Mouse (Mus musculus): ENCODE data around the gene Ttll11. TPM values are rescaled to one million over a fixed set of nuclear protein-coding genes. Genes with fewer than 3 reads are reported as not detected.

The Ttll11 gene
- polyA plus RNA-seq, 1 experiment, result 1.4 TPM

DNA sequence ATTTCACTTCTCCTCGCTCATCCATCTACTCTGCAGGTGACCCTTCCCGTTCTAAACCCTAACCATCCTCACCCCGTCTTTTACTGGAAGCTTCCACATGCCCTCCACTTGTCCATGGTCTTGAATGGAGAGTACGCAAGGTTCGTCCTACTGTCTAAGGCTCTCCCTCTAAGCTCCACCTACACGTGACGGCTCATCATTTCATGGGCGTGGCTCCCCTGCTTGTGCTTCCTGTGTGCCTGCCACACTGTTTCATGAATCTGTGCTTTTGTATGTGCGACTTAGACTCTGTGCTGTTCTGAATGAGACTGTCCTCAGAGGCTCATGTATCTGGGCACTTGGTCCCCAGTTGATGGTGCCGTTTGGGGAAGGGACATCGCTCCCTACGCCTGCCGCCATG, 46.6 kb downstream of the Ttll11 start:
- TF ChIP-seq GATA1 (IDR thresholded peaks at IDR 0.05; ENCODE audit: low read length), result no peak

DNA sequence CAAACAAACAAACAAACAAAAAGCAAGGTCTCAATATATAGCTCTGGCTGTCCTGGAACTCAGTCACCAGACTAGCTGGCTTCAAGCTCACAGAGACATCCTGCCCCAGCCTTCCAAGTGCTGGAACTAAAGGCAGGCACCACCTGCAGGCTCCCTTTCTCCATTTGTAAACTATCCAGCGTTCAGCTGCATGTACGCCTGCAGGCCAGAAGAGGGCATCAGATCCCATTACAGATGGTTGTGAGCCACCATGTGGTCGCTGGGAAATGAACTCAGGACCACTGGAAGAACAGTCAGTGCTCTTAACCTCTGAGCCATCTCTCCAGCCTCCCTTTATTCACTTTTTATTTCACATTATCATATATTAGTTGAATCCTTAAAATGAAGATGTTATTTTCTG, 48.1 kb downstream of the Ttll11 start:
- no peak for TF ChIP-seq GATA1 (IDR thresholded peaks at IDR 0.05; ENCODE audit: low read length)

DNA sequence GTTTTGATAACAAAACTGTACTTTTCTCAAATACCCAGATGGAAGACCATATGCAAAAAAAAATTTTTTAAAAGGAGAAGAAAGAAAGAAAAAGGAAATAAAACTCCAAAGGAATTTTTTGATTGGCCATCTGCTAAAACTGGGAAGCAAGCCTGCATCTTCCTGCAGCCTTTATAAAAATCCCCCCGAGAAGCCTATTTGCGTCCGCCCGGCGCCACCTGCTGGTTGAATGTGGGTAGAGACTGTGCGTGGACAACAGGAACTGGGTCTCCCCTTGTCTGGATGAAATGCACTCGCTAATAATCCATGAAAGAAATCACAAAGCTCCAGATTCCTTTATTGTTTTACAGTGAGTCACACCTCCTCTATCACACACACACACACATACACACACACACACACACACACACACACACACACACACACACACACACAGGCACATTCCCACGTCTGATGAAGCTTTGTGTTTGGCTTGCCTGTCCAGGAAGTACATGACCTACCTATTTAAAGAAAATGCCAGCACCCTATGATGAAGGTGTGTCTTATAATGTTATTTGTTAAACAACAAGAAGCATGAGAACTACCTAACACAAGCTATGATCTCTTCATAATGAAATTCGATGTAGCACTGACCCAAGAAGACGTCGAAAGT, 49.1 kb downstream of the Ttll11 start:
- no peak for TF ChIP-seq GATA1 (IDR thresholded peaks at IDR 0.05; ENCODE audit: low read length)

DNA sequence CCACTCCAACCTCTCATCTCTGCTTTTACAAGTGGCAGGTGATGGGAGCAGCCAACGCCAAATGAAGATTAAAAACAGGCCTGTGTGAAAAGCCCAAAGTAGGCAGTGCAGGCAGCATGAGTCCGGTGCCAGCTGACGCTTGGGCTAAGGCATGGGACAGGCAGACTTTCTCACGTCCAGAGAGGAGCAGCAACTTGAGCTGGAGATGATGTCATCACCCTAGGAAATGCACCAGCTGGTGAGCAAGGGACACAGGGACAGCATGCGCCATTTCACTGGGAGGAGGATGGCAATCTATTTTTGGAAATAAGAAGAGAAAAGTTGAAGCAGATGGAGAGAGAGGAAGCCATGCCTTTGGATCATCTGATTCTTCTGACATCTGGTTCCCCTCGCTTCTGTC, 51.6 kb downstream of the Ttll11 start:
- no peak for TF ChIP-seq GATA1 (IDR thresholded peaks at IDR 0.05; ENCODE audit: low read length)

DNA sequence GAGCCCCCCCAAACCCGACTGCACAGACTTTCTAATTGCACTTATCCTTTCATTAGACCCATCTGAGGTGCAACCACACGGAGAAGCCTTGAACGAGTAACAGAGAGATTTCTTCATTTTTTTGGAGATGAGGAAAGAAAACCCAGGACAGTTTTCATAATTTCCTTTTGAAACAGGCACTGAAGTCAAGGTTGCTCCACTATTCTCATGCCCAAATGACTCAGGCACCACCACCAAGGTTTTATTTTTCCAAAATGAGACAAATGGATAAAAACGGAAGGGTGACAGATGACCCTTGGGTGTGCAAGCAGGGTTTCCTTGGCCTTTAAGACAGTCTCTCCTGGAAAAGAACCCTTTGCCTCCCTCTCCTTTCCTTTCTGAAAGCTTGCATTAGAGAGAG, 54.8 kb downstream of the Ttll11 start:
- no peak for TF ChIP-seq GATA1 (IDR thresholded peaks at IDR 0.05; ENCODE audit: low read length)

DNA sequence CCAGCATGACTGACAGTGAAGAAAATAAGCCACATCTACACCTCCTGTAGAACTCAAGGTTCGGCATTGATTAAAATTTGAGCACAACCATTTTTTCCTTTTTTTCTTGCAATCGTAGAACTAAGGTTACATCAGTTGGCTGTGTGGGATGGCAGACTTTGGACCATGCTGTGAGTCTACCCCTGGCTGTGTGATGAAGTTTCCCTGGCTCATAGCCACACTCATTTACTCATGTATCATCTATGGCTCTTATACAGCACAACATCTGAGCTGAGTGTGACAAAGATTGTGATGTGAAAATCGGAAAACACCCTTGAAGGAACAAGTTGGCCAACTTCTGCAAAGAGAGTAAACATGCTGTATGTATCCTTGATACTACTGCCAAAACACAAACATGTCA, 56.8 kb downstream of the Ttll11 start:
- TF ChIP-seq GATA1 (IDR thresholded peaks at IDR 0.05; ENCODE audit: low read length), result no peak

DNA sequence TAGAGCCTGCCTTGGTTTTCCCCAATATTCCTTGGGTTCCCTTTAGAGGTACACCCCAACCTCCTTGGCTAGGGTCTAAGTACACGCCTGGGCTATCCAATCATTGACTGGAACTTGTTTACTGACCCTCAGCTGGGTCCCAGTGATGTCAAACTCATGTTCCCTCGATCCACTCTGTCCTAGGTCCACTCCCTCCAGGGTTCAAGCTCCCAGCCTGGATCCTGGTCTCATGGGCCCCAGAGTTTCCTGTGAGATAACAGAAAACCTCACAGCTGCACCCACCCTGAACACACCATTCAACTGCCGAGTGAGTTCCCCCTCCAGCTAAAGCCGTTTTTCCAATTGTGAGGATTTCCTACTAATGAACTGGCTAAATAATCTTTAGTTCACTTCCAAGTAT, 67.6 kb downstream of the Ttll11 start:
- TF ChIP-seq GATA1 (IDR thresholded peaks at IDR 0.05; ENCODE audit: low read length), result no peak

DNA sequence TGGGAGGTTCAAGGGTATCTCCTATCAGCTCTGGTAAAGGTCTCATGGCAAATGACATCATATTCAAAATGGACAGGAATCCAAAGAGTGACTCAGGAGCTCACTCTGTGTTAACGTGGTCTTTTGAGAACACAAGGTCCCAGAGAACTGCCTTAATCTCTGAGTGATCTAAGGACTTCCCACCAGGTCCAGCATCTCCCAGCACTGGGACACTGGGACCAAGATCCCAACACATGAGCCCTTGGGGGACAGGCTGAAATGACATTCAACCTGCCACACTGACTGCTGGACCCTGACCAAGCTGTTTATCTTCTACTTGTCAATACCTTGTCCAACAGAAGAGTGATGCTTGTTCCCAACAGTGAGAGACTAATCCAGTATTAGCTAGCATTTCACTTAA, 68.0 kb downstream of the Ttll11 start:
- no peak for TF ChIP-seq GATA1 (IDR thresholded peaks at IDR 0.05; ENCODE audit: low read length)

DNA sequence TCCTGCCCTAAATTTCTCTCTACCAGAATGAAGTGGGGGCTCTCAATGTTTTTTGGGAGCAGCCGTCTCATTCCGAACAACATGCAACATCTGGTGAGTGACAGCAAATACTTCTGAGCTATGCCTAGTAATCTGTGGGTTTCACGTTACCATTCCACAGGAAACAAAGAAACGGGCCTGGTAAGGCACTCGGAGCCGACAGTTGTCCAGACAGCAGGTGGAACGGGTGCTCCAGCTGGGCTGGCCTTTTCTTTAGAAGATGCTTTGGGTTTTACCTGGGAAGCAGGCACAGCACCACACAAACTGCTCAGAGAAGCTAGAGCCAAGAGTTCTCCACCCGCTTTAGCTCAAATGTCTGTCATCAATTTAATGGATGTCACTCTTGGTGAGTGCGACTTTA, 69.0 kb downstream of the Ttll11 start:
- TF ChIP-seq GATA1 (IDR thresholded peaks at IDR 0.05; ENCODE audit: low read length), result no peak

DNA sequence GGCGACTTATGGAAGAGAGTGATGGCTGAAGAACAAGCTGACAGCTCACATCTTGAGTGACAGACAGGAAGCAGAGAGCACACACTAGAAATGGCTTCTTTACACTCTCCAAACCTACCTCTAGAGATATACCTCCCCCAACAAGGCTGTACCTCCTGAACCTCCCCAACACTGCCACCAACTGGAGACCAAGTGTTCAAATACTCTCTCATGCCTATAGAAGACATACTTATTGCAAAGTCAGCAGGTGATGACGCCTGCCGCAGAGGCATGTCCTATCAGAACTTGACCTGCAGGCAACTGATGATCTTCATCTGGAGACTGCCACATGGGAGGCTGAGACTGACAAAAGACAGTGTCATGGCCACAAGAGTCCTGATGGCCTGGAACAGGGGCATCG, 70.4 kb downstream of the Ttll11 start:
- no peak for TF ChIP-seq GATA1 (IDR thresholded peaks at IDR 0.05; ENCODE audit: low read length)

DNA sequence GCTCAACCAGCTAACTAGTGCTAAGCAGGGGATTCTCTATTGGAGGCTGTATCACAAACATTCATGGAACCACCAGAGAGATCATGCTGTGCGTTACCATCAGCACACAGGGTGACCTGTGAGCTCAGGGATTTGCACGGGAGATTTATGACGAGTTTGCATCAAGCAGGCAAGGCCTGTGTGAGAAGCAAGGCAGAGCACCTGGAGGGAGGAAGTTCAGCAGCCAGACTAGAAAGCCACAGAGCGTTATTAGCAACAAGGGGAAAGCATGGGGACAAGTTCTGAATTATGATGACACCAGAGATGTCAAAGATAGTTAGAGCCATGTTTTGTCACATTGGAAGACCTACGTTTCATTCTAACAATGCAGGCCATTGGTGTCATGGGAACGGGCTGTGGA, 72.1 kb downstream of the Ttll11 start:
- TF ChIP-seq GATA1 (IDR thresholded peaks at IDR 0.05; ENCODE audit: low read length), result no peak

DNA sequence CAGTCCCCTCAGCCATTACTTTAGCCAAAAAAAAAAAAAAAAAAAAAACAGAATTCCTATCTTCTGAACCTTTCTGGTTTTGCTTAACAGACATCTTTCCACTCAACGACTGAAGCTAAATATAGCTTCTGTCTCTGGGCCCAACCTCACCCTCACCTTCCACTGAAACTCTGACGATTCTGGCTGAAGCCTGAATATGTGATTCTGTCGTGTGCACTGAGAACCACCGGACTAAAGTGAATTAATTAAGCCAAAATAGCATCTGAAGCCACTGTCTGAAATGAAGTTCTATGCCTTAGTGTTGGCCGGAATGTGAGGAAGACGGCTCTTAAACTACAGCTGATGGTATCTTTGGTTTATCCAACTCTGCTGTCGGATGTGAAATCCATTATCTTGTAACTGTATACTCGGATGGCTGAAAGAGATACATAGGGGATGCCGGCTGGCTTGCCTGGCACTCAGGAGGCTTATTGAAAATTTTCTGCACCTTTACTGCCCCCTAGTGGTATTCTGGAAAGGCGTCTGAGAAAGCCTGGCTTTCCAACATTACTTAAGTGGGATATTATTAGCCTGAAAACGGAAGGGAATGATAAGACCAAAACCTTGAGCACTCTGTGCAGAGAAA, 73.4 kb downstream of the Ttll11 start:
- TF ChIP-seq GATA1 (IDR thresholded peaks at IDR 0.05; ENCODE audit: low read length), result no peak

DNA sequence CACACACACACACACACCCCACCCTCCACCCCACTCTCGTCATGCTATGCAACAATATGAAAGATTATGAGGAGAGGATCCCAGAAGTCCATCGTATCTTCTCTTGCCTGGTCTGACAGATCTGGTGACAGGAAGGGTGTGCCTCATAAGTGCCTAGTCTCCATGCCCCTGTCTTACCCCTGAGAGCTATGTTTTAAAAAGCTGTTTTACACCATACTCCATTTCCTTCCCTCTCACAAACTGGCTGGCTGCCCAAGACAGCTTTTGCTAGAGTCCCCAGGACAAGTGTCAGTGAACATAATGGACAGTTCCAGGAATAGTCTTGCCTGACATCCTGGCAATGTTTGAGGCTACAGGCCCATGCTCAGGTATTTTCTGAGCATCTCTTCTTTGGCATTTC, 78.9 kb downstream of the Ttll11 start:
- TF ChIP-seq GATA1 (IDR thresholded peaks at IDR 0.05; ENCODE audit: low read length), result no peak

DNA sequence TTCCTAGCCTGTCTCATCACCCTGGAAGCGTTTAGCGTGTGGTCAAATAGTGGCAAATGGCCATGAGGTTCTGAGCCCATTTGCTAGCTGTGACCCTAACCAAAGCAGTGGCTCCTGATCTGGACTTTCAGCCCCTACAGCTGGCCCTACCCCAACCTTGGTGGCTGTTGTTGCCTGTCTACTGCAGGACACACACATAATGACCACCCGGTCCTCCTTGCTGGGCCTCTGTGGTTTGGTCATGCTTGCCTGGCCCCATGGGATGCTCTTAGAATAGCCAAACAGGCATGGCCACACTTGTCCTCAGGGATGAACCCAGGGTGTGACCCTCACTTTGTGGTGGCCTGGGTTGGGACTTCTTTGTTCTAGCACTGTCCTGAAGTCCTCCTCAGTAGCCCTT, 80.0 kb downstream of the Ttll11 start:
- no peak for TF ChIP-seq GATA1 (IDR thresholded peaks at IDR 0.05; ENCODE audit: low read length)

DNA sequence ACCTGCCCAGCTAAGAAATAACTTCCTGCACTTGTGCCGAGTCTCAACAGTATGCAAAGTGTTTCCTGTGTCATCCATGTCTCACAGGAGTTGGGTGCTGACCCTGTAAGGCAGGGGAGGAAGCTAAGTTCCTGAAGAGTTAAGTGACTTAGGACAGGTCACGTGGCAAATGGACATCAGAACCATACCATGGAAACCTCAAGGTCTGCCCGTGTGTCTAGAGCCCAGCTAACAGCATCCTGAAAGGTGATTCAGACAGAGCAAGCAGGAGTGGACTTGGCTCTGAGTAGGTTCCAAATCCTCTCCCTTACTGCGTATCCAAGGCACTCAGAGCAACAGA, 80.6 kb downstream of the Ttll11 start:
- TF ChIP-seq GATA1 (IDR thresholded peaks at IDR 0.05; ENCODE audit: low read length), result no peak

DNA sequence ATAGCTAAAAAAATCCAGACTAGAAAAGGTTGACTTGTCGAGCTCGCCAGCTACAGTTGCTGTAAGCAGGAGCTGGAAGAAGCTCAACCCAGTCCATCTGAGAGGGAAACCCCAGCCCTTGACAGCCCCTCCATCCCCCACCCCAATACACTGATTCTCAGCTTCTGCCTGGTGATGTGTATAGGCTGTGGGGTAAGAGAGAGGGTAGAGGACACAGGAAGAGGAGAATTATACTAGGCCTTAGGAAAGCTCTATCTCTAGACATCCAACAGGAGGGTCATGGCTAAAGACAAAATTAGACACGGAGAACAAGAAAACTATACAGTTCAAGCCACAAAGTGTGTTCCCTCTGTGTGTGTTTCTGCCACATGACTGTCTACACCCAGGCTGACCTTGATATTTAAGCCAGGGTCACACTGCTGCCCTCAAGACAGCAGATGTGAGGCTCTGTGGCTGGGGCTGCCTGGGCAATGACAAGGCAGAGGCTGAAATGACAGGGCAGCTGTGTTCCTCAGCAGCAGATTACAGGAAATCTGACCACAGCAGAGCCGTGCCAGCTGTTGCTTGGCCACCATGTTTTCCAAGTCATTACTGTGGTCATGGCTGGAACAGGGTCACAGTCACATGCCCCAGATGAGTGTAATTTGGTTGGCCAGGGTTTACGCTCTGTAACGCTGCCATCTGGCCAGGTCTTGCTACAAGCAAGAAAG, 81.1 kb downstream of the Ttll11 start:
- TF ChIP-seq GATA1 (IDR thresholded peaks at IDR 0.05; ENCODE audit: low read length), result no peak

DNA sequence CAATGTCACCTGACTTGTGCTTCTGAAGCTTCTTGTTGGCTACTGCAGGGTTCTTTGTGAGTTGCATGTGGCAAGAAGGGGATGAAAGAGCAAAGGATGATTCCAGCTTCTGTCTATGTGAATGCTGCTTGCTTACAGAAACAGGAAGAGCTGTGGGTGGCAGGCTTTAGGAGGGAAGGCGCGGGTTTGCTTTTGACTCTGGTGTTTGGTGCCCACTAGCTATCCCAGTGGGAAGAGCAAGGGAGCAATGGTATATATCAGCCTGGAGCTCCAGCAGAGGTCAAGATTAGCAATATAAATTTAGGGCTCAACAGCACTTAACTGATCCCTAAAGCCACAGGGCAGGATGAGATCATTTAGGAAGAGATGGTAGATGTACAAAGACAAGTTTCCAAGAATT, 82.6 kb downstream of the Ttll11 start:
- no peak for TF ChIP-seq GATA1 (IDR thresholded peaks at IDR 0.05; ENCODE audit: low read length)

All from G1E-ER4 (cell line).